8 mouse cellular contexts compared by ENCODE assay signal in the genomic region with DNA sequence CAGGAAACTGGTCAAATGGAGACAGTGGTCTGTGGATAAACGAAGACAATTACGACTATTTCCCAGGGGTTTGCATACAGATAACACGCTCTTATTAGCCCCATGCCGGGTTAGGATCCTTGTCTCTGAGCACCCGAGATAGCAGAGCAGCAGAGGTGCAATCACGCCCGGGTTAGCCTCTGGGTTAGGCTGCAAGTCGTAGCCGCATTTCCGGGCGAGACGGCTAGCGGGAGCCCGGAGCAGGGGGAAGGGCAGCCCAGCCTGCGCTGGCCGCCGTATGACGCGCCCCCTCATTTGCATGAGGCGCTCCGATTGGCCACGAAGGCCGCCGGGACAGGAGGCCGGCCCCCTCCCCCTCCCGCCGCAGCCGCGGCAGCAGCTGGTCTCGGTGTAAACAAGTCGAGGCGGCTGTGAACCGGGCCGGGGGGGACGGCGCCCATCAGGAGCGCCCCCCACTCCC. TPM values are rescaled to one million over a fixed set of nuclear protein-coding genes. Genes with fewer than 3 reads are reported as not detected.
DNase-seq lines count a peak whose midpoint lies in the region; ATAC-seq and TF ChIP-seq lines count a peak whose summit lies in the region.

Gene Ypel3, plus strand, starts transcription at position 358 of the 460 bp plus-strand sequence.

- H3K4me2 ChIP-seq in forebrain, embryonic 12.5 days, result peak within 1 kb of the TSS; percentile 81
- H3K4me2 ChIP-seq in heart, embryonic 16.5 days (ENCODE audit: low read depth, low read length), result peak within 1 kb of the TSS; percentile 96
- peak within 1 kb of the TSS; percentile 84 for H3K4me2 ChIP-seq in liver, embryonic 16.5 days (ENCODE audit: low read depth, low read length)
- peak within 1 kb of the TSS; percentile 94 for H3K4me2 ChIP-seq in neural tube, embryonic 12.5 days (replicated peaks)

- under 1% methylated on average over 26 of the region's 37 CpGs for WGBS in forebrain, embryonic 12.5 days
- under 1% methylated on average over 32 of the region's 37 CpGs for WGBS in heart, embryonic 16.5 days
- under 1% methylated on average over 35 of the region's 37 CpGs for WGBS in liver, embryonic 16.5 days (ENCODE audit: insufficient replicate concordance)
- under 1% methylated on average over 35 of the region's 37 CpGs for WGBS in neural tube, embryonic 12.5 days

- H3K9me3 ChIP-seq in ES-Bruce4 (replicated peaks; ENCODE audit: control insufficient read depth, insufficient read depth, low read length, poor library complexity, severe bottlenecking), result no peaks in the 10 kb centered on the region
- H3K9me3 ChIP-seq in forebrain, embryonic 12.5 days, result no peaks in the 10 kb centered on the region
- no peaks in the 10 kb centered on the region for H3K9me3 ChIP-seq in heart, embryonic 16.5 days (replicated peaks; ENCODE audit: control insufficient read depth, low read length)
- no peaks in the 10 kb centered on the region for H3K9me3 ChIP-seq in liver, embryonic 16.5 days (replicated peaks; ENCODE audit: control insufficient read depth, low read length)
- no peaks in the 10 kb centered on the region for H3K9me3 ChIP-seq in neural tube, embryonic 12.5 days

- no peaks in the 10 kb centered on the region for H3K27me3 ChIP-seq in ES-Bruce4 (ENCODE audit: control insufficient read depth, insufficient read depth, low read length, poor library complexity, severe bottlenecking)
- H3K27me3 ChIP-seq in forebrain, embryonic 12.5 days, result no peaks in the 10 kb centered on the region
- H3K27me3 ChIP-seq in heart, embryonic 16.5 days (ENCODE audit: control insufficient read depth, insufficient read depth, low read length), result no peaks in the 10 kb centered on the region
- no peaks in the 10 kb centered on the region for H3K27me3 ChIP-seq in liver, embryonic 16.5 days (ENCODE audit: control insufficient read depth, insufficient read depth, low read depth, low read length)
- H3K27me3 ChIP-seq in neural tube, embryonic 12.5 days (replicated peaks), result no peaks in the 10 kb centered on the region
- H3K27me3 ChIP-seq in testis, adult 2 months (ENCODE audit: control insufficient read depth, insufficient read depth, low read length), result no peaks in the 10 kb centered on the region

- peaks cover 3% of the 10 kb centered on the region for H3K4me1 ChIP-seq in ES-Bruce4 (ENCODE audit: control insufficient read depth, insufficient read depth, low read length)
- peaks cover 42% of the 10 kb centered on the region for H3K4me1 ChIP-seq in forebrain, embryonic 12.5 days
- H3K4me1 ChIP-seq in heart, embryonic 16.5 days (ENCODE audit: control insufficient read depth, insufficient read depth, low read length), result peaks cover 37% of the 10 kb centered on the region
- peaks cover 48% of the 10 kb centered on the region for H3K4me1 ChIP-seq in liver, embryonic 16.5 days (ENCODE audit: control insufficient read depth, low read depth, low read length)
- peaks cover 37% of the 10 kb centered on the region for H3K4me1 ChIP-seq in neural tube, embryonic 12.5 days
- peaks cover 23% of the 10 kb centered on the region for H3K4me1 ChIP-seq in testis, adult 2 months (ENCODE audit: control insufficient read depth, insufficient read depth, low read length)

- TF ChIP-seq POLR2A in ES-Bruce4 (IDR thresholded peaks at IDR 0.05; ENCODE audit: insufficient read depth, low read length), result peak; percentile 88
- TF ChIP-seq POLR2A in testis, adult 2 months (IDR thresholded peaks at IDR 0.05; ENCODE audit: control insufficient read depth, low read depth, low read length), result peak; percentile 66

- peak within 1 kb of the TSS; percentile 51; the same call in 1 of the 2 replicates for H3K27ac ChIP-seq in ES-Bruce4 (ENCODE audit: insufficient read depth, low read length)
- H3K27ac ChIP-seq in forebrain, embryonic 12.5 days, result peak within 1 kb of the TSS; percentile 84
- H3K27ac ChIP-seq in heart, embryonic 16.5 days (ENCODE audit: low read length), result peak within 1 kb of the TSS; percentile 88
- peak within 1 kb of the TSS; percentile 94 for H3K27ac ChIP-seq in liver, embryonic 16.5 days (ENCODE audit: low read length)
- H3K27ac ChIP-seq in neural tube, embryonic 12.5 days, result peak within 1 kb of the TSS; percentile 82
- H3K27ac ChIP-seq in testis, adult 2 months (ENCODE audit: control insufficient read depth, insufficient read depth, low read depth, low read length), result peak within 1 kb of the TSS; percentile 33; the same call in 1 of the 2 replicates

- no peak for TF ChIP-seq EP300 in ES-Bruce4 (IDR thresholded peaks at IDR 0.05; ENCODE audit: insufficient read depth, low read depth, low read length)

- H3K9ac ChIP-seq in ES-Bruce4 (ENCODE audit: low read depth, poor library complexity, severe bottlenecking), result peak within 1 kb of the TSS; percentile 93
- H3K9ac ChIP-seq in forebrain, embryonic 12.5 days, result peak within 1 kb of the TSS; percentile 75
- peak within 1 kb of the TSS; percentile 86 for H3K9ac ChIP-seq in heart, embryonic 16.5 days (ENCODE audit: low read length)
- peak within 1 kb of the TSS; percentile 100 for H3K9ac ChIP-seq in liver, embryonic 16.5 days (ENCODE audit: low read depth, low read length)
- peak within 1 kb of the TSS; percentile 84 for H3K9ac ChIP-seq in neural tube, embryonic 12.5 days

- no peak for TF ChIP-seq CTCF in ES-Bruce4 (IDR thresholded peaks at IDR 0.05; ENCODE audit: low read depth, low read length)
- 0 out of 2 replicates have a peak, but pooled peaks have one; percentile 4 for TF ChIP-seq CTCF in testis, adult 2 months (IDR thresholded peaks at IDR 0.05; ENCODE audit: control insufficient read depth, insufficient read depth, insufficient replicate concordance, low read depth, low read length)

- H3K36me3 ChIP-seq in ES-Bruce4 (ENCODE audit: control insufficient read depth, insufficient read depth, low read length, poor library complexity, severe bottlenecking), result peaks cover 6% of the 10 kb centered on the region
- H3K36me3 ChIP-seq in forebrain, embryonic 12.5 days (replicated peaks), result peaks cover 7% of the 10 kb centered on the region; the same call in 1 of the 2 replicates
- 0 out of 2 replicates have a peak, but pooled peaks cover 4% of the 10 kb centered on the region for H3K36me3 ChIP-seq in heart, embryonic 16.5 days (ENCODE audit: control insufficient read depth, insufficient read depth)
- peaks cover 10% of the 10 kb centered on the region for H3K36me3 ChIP-seq in liver, embryonic 16.5 days (ENCODE audit: control insufficient read depth, insufficient read depth)
- peaks cover 19% of the 10 kb centered on the region; the same call in 1 of the 2 replicates for H3K36me3 ChIP-seq in neural tube, embryonic 12.5 days
- no peaks in the 10 kb centered on the region for H3K36me3 ChIP-seq in testis, adult 2 months (ENCODE audit: control insufficient read depth, insufficient read depth, low read length)

- ATAC-seq in forebrain, embryonic 12.5 days (ENCODE audit: low FRiP score), result peak; percentile 90
- ATAC-seq in heart, embryonic 16.5 days (replicated peaks; ENCODE audit: extremely low read depth, insufficient read depth, low FRiP score), result peak; percentile 90
- ATAC-seq in liver, embryonic 16.5 days (ENCODE audit: low read depth), result peak; percentile 96
- ATAC-seq in neural tube, embryonic 12.5 days (ENCODE audit: low FRiP score, low read depth), result peak; percentile 76

- peak; percentile 84 for DNase-seq in c-Kit-positive CD71-positive TER-119-positive erythroid progenitor cells, embryonic 14.5 days (ENCODE audit: low spot score)
- peak; percentile 98 to 99 for DNase-seq in kidney, postnatal 36 days

- peak within 1 kb of the TSS; percentile 80 for H3K4me3 ChIP-seq in ES-Bruce4 (ENCODE audit: low read depth, low read length)
- peak within 1 kb of the TSS; percentile 66 for H3K4me3 ChIP-seq in forebrain, embryonic 12.5 days (replicated peaks)
- H3K4me3 ChIP-seq in heart, embryonic 16.5 days (ENCODE audit: low read length), result peak within 1 kb of the TSS; percentile 68
- peak within 1 kb of the TSS; percentile 85 for H3K4me3 ChIP-seq in liver, embryonic 16.5 days (ENCODE audit: low read depth, low read length)
- H3K4me3 ChIP-seq in neural tube, embryonic 12.5 days, result peak within 1 kb of the TSS; percentile 65
- peak within 1 kb of the TSS; percentile 83 for H3K4me3 ChIP-seq in testis, adult 2 months (ENCODE audit: control insufficient read depth, low read depth, low read length)

RNA-seq across cellular contexts. Expression of gene Ypel3, which starts in this region (rescaled TPM):
- polyA plus RNA-seq in ES-Bruce4 (2011; ENCODE audit: insufficient read depth, insufficient read length, low read depth, missing spikeins), result 56.8 and 62.1 TPM in 2 replicates
- 91.8 and 92.7 TPM in 2 replicates for polyA plus RNA-seq in forebrain, embryonic 12.5 days (2016; fragmentation: Nextera tagmentation; extraction: Ambion mirVana)
- polyA plus RNA-seq in heart, embryonic 16.5 days (2015; fragmentation: Nextera tagmentation; extraction: Ambion mirVana), result 80.8 and 84.6 TPM in 2 replicates
- polyA plus RNA-seq in liver, embryonic 16.5 days (2015; fragmentation: Nextera tagmentation; extraction: Ambion mirVana), result 102 and 119 TPM in 2 replicates
- polyA plus RNA-seq in neural tube, embryonic 12.5 days (2016; fragmentation: Nextera tagmentation; extraction: Ambion mirVana), result 160 and 169 TPM in 2 replicates
- polyA plus RNA-seq in testis, adult 2 months (2012; rRNA removed), result 74.3 and 92.1 TPM in 2 replicates

Comparison
In these comparisons a context has a peak if more than half of its experiments do, and no peak if none do; other contexts are left out.
1. Peak in every context shown above with its lines: DNase-seq, ATAC-seq, H3K4me3 ChIP-seq and H3K27ac ChIP-seq.
2. H3K27ac ChIP-seq: peak in every context shown above with its lines; median percentile 94 in liver, embryonic 16.5 days; 88 in heart, embryonic 16.5 days; 84 in forebrain, embryonic 12.5 days; 82 in neural tube, embryonic 12.5 days; 51 in ES-Bruce4; 33 in testis, adult 2 months.